Mouse (Mus musculus): ENCODE results near the gene Arhgef7. TPM values are rescaled to one million over a fixed set of nuclear protein-coding genes. Genes with fewer than 3 reads are reported as not detected.

Gene Arhgef7
- polyA plus RNA-seq (2011; ENCODE audit: insufficient read depth, insufficient read length, low read depth, missing spikeins): 38.5 and 38.7 TPM in 2 replicates

GRCm38 (mm10) chr8:11727651-11728481 is at the start of gene Arhgef7:
TSS of gene Arhgef7 (plus strand) at chr8:11727721.
- TF ChIP-seq CTCF (IDR thresholded peaks at IDR 0.05; ENCODE audit: low read depth, low read length) (no peak), EP300 (IDR thresholded peaks at IDR 0.05; ENCODE audit: insufficient read depth, low read depth, low read length) (no peak), POLR2A (IDR thresholded peaks at IDR 0.05; ENCODE audit: insufficient read depth, low read length) (no peak)

GRCm38 (mm10) chr8:11684558-11684957 is 43.0 kb upstream of the Arhgef7 start:
- no peak for TF ChIP-seq POLR2A (IDR thresholded peaks at IDR 0.05; ENCODE audit: insufficient read depth, low read length)
- TF ChIP-seq EP300 (IDR thresholded peaks at IDR 0.05; ENCODE audit: insufficient read depth, low read depth, low read length): no peak
- no peak for TF ChIP-seq CTCF (IDR thresholded peaks at IDR 0.05; ENCODE audit: low read depth, low read length)
- H3K27ac ChIP-seq (ENCODE audit: insufficient read depth, low read length): no peak overlapping the region
- no peak overlapping the region for H3K9ac ChIP-seq (ENCODE audit: low read depth, poor library complexity, severe bottlenecking)
- H3K9me3 ChIP-seq (replicated peaks; ENCODE audit: control insufficient read depth, insufficient read depth, low read length, poor library complexity, severe bottlenecking): no peaks in the 10 kb centered on the region
- H3K4me3 ChIP-seq (ENCODE audit: low read depth, low read length): no peak overlapping the region
- no peaks in the 10 kb centered on the region for H3K36me3 ChIP-seq (ENCODE audit: control insufficient read depth, insufficient read depth, low read length, poor library complexity, severe bottlenecking)
- H3K27me3 ChIP-seq (ENCODE audit: control insufficient read depth, insufficient read depth, low read length, poor library complexity, severe bottlenecking): no peaks in the 10 kb centered on the region
- H3K4me1 ChIP-seq (ENCODE audit: control insufficient read depth, insufficient read depth, low read length): no peaks in the 10 kb centered on the region

More at GRCm38 (mm10) chr8:11727651-11728481, at the start of gene Arhgef7:
- Histone ChIP-seq H3K4me3 (ENCODE audit: low read depth, low read length) (peak within 1 kb of the TSS; percentile 76), H3K9ac (ENCODE audit: low read depth, poor library complexity, severe bottlenecking) (peak within 1 kb of the TSS; percentile 94), H3K4me1 (ENCODE audit: control insufficient read depth, insufficient read depth, low read length) (no peaks in the 10 kb centered on the region), H3K36me3 (ENCODE audit: control insufficient read depth, insufficient read depth, low read length, poor library complexity, severe bottlenecking) (no peaks in the 10 kb centered on the region), H3K27me3 (ENCODE audit: control insufficient read depth, insufficient read depth, low read length, poor library complexity, severe bottlenecking) (peaks cover 5% of the 10 kb centered on the region; the same call in 1 of the 2 replicates), H3K27ac (ENCODE audit: insufficient read depth, low read length) (no peak within 1 kb of the TSS), H3K9me3 (replicated peaks; ENCODE audit: control insufficient read depth, insufficient read depth, low read length, poor library complexity, severe bottlenecking) (no peaks in the 10 kb centered on the region)

- Histone ChIP-seq H3K27me3 (ENCODE audit: control insufficient read depth, insufficient read depth, low read length, poor library complexity, severe bottlenecking) (no peaks in the 10 kb centered on the region), H3K27ac (ENCODE audit: insufficient read depth, low read length) (no peak overlapping the region), H3K36me3 (ENCODE audit: control insufficient read depth, insufficient read depth, low read length, poor library complexity, severe bottlenecking) (no peaks in the 10 kb centered on the region), H3K4me1 (ENCODE audit: control insufficient read depth, insufficient read depth, low read length) (no peaks in the 10 kb centered on the region), H3K9ac (ENCODE audit: low read depth, poor library complexity, severe bottlenecking) (no peak overlapping the region), H3K4me3 (ENCODE audit: low read depth, low read length) (no peak overlapping the region), H3K9me3 (replicated peaks; ENCODE audit: control insufficient read depth, insufficient read depth, low read length, poor library complexity, severe bottlenecking) (no peaks in the 10 kb centered on the region)
- TF ChIP-seq POLR2A (IDR thresholded peaks at IDR 0.05; ENCODE audit: insufficient read depth, low read length): no peak
- no peak for TF ChIP-seq EP300 (IDR thresholded peaks at IDR 0.05; ENCODE audit: insufficient read depth, low read depth, low read length)
- TF ChIP-seq CTCF (IDR thresholded peaks at IDR 0.05; ENCODE audit: low read depth, low read length): no peak
Measured at GRCm38 (mm10) chr8:11687251-11687650, 40.3 kb upstream of the Arhgef7 start.

- H3K27ac ChIP-seq (ENCODE audit: insufficient read depth, low read length): no peak overlapping the region
Measured at GRCm38 (mm10) chr8:11689945-11690344, 37.6 kb upstream of the Arhgef7 start.

GRCm38 (mm10) chr8:11691284-11691683 is 36.2 kb upstream of the Arhgef7 start:
- Histone ChIP-seq H3K9me3 (replicated peaks; ENCODE audit: control insufficient read depth, insufficient read depth, low read length, poor library complexity, severe bottlenecking) (no peaks in the 10 kb centered on the region), H3K4me1 (ENCODE audit: control insufficient read depth, insufficient read depth, low read length) (no peaks in the 10 kb centered on the region)
- TF ChIP-seq EP300 (IDR thresholded peaks at IDR 0.05; ENCODE audit: insufficient read depth, low read depth, low read length) (no peak), POLR2A (IDR thresholded peaks at IDR 0.05; ENCODE audit: insufficient read depth, low read length) (no peak), CTCF (IDR thresholded peaks at IDR 0.05; ENCODE audit: low read depth, low read length) (no peak)

More at GRCm38 (mm10) chr8:11689945-11690344, 37.6 kb upstream of the Arhgef7 start:
- Histone ChIP-seq H3K27me3 (ENCODE audit: control insufficient read depth, insufficient read depth, low read length, poor library complexity, severe bottlenecking) (no peaks in the 10 kb centered on the region), H3K9ac (ENCODE audit: low read depth, poor library complexity, severe bottlenecking) (no peak overlapping the region), H3K4me3 (ENCODE audit: low read depth, low read length) (no peak overlapping the region), H3K36me3 (ENCODE audit: control insufficient read depth, insufficient read depth, low read length, poor library complexity, severe bottlenecking) (no peaks in the 10 kb centered on the region), H3K4me1 (ENCODE audit: control insufficient read depth, insufficient read depth, low read length) (no peaks in the 10 kb centered on the region), H3K9me3 (replicated peaks; ENCODE audit: control insufficient read depth, insufficient read depth, low read length, poor library complexity, severe bottlenecking) (no peaks in the 10 kb centered on the region)
- TF ChIP-seq POLR2A (IDR thresholded peaks at IDR 0.05; ENCODE audit: insufficient read depth, low read length): no peak
- no peak for TF ChIP-seq CTCF (IDR thresholded peaks at IDR 0.05; ENCODE audit: low read depth, low read length)
- no peak for TF ChIP-seq EP300 (IDR thresholded peaks at IDR 0.05; ENCODE audit: insufficient read depth, low read depth, low read length)

GRCm38 (mm10) chr8:11691761-11692160 is 35.8 kb upstream of the Arhgef7 start:
- no peaks in the 10 kb centered on the region for H3K27me3 ChIP-seq (ENCODE audit: control insufficient read depth, insufficient read depth, low read length, poor library complexity, severe bottlenecking)
- TF ChIP-seq EP300 (IDR thresholded peaks at IDR 0.05; ENCODE audit: insufficient read depth, low read depth, low read length) (no peak), POLR2A (IDR thresholded peaks at IDR 0.05; ENCODE audit: insufficient read depth, low read length) (no peak), CTCF (IDR thresholded peaks at IDR 0.05; ENCODE audit: low read depth, low read length) (no peak)
- no peaks in the 10 kb centered on the region for H3K36me3 ChIP-seq (ENCODE audit: control insufficient read depth, insufficient read depth, low read length, poor library complexity, severe bottlenecking)
- H3K4me3 ChIP-seq (ENCODE audit: low read depth, low read length): no peak overlapping the region
- no peak overlapping the region for H3K9ac ChIP-seq (ENCODE audit: low read depth, poor library complexity, severe bottlenecking)
- H3K27ac ChIP-seq (ENCODE audit: insufficient read depth, low read length): no peak overlapping the region
- H3K9me3 ChIP-seq (replicated peaks; ENCODE audit: control insufficient read depth, insufficient read depth, low read length, poor library complexity, severe bottlenecking): no peaks in the 10 kb centered on the region
- no peaks in the 10 kb centered on the region for H3K4me1 ChIP-seq (ENCODE audit: control insufficient read depth, insufficient read depth, low read length)

More at GRCm38 (mm10) chr8:11691284-11691683, 36.2 kb upstream of the Arhgef7 start:
- H3K9ac ChIP-seq (ENCODE audit: low read depth, poor library complexity, severe bottlenecking): no peak overlapping the region
- no peaks in the 10 kb centered on the region for H3K36me3 ChIP-seq (ENCODE audit: control insufficient read depth, insufficient read depth, low read length, poor library complexity, severe bottlenecking)
- H3K27me3 ChIP-seq (ENCODE audit: control insufficient read depth, insufficient read depth, low read length, poor library complexity, severe bottlenecking): no peaks in the 10 kb centered on the region
- no peak overlapping the region for H3K4me3 ChIP-seq (ENCODE audit: low read depth, low read length)
- H3K27ac ChIP-seq (ENCODE audit: insufficient read depth, low read length): no peak overlapping the region
